Mouse (Mus musculus): ENCODE results near the gene Gprc5d. TPM values are rescaled to one million over a fixed set of nuclear protein-coding genes. Genes with fewer than 3 reads are reported as not detected.

Gene Gprc5d
- not detected in 2 replicates for total RNA-seq (2021)
- long read RNA-seq, experiment 1, result 0 reads
- long read RNA-seq, experiment 2, result 0 reads

GRCm38 (mm10) chr6:135118183-135118582, at the start of gene Gprc5d:
Gene Gprc5d, minus strand, starts transcription at chr6:135118283.
- no peak for DNase-seq

- DNase-seq, result no peak
These were observed 48.6 kb upstream of the Gprc5d start for GRCm38 (mm10) chr6:135166712-135167111.

GRCm38 (mm10) chr6:135166262-135166661, 48.2 kb upstream of the Gprc5d start:
- DNase-seq, result no peak

- no peak for DNase-seq
These were observed 47.6 kb upstream of the Gprc5d start for GRCm38 (mm10) chr6:135165706-135166105.

GRCm38 (mm10) chr6:135165191-135165590, 47.1 kb upstream of the Gprc5d start:
- DNase-seq, result no peak

- DNase-seq, result no peak
These were observed 44.8 kb upstream of the Gprc5d start for GRCm38 (mm10) chr6:135162861-135163260.

- no peak for DNase-seq
These were observed 44.2 kb upstream of the Gprc5d start for GRCm38 (mm10) chr6:135162311-135162710.

GRCm38 (mm10) chr6:135161356-135161755, 43.3 kb upstream of the Gprc5d start:
- DNase-seq, result no peak

- no peak for DNase-seq
These were observed 40.4 kb upstream of the Gprc5d start for GRCm38 (mm10) chr6:135158509-135158908.

- no peak for DNase-seq
These were observed 39.4 kb upstream of the Gprc5d start for GRCm38 (mm10) chr6:135157496-135157895.

GRCm38 (mm10) chr6:135156597-135156996, 38.5 kb upstream of the Gprc5d start:
- no peak for DNase-seq

GRCm38 (mm10) chr6:135153719-135154118, 35.6 kb upstream of the Gprc5d start:
- no peak for DNase-seq

GRCm38 (mm10) chr6:135150311-135150710, 32.2 kb upstream of the Gprc5d start:
- DNase-seq, result peak; percentile 60

GRCm38 (mm10) chr6:135149722-135150121, 31.6 kb upstream of the Gprc5d start:
- DNase-seq, result no peak

- DNase-seq, result no peak
These were observed 31.1 kb upstream of the Gprc5d start for GRCm38 (mm10) chr6:135149175-135149574.

GRCm38 (mm10) chr6:135148506-135148905, 30.4 kb upstream of the Gprc5d start:
- peak; percentile 43 for DNase-seq

GRCm38 (mm10) chr6:135145976-135146375, 27.9 kb upstream of the Gprc5d start:
- no peak for DNase-seq

GRCm38 (mm10) chr6:135144516-135144915, 26.4 kb upstream of the Gprc5d start:
- peak; percentile 56 for DNase-seq

- no peak for DNase-seq
These were observed 25.1 kb upstream of the Gprc5d start for GRCm38 (mm10) chr6:135143151-135143550.

GRCm38 (mm10) chr6:135141451-135142147, 23.5 kb upstream of the Gprc5d start:
- no peak for DNase-seq

GRCm38 (mm10) chr6:135138746-135139145, 20.7 kb upstream of the Gprc5d start:
- peak; percentile 49 for DNase-seq

GRCm38 (mm10) chr6:135138207-135138606, 20.1 kb upstream of the Gprc5d start:
- no peak for DNase-seq

GRCm38 (mm10) chr6:135137736-135138135, 19.7 kb upstream of the Gprc5d start:
- DNase-seq, result peak; percentile 41

GRCm38 (mm10) chr6:135136439-135137161, 18.5 kb upstream of the Gprc5d start:
- no peak for DNase-seq

All from adrenal gland, postnatal 14 days (tissue).